Mouse (Mus musculus): ENCODE data around the gene Defb21.

Gene Defb21

DNA sequence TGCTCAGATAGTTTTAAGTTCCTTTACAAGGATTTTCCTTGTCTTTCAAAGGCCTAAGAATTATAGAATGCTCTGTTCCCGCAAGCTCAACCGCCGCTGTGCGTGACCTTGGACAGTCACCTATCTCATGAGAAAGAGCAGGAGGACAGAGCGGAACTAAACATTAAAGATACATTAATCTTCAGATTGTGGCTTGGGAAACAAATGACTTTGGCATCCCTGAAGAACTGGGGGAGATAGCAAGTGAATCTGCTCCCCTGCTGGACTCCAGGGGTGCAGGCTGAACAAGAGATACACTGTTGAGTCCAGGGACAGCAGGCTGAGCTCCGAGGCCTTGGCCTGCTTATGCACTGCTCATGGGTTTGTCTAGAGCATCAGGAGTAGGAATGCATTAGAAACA lies 27.5 kb downstream of the Defb21 start:
- in situ Hi-C loops (cut with MboI; ENCODE audit: low pct_unique_long_range_greater_than_20kb in 1 of 2, low sequenced_read_pairs in 2 of 2, unreplicated experiment in 1 of 2): no loop called here

DNA sequence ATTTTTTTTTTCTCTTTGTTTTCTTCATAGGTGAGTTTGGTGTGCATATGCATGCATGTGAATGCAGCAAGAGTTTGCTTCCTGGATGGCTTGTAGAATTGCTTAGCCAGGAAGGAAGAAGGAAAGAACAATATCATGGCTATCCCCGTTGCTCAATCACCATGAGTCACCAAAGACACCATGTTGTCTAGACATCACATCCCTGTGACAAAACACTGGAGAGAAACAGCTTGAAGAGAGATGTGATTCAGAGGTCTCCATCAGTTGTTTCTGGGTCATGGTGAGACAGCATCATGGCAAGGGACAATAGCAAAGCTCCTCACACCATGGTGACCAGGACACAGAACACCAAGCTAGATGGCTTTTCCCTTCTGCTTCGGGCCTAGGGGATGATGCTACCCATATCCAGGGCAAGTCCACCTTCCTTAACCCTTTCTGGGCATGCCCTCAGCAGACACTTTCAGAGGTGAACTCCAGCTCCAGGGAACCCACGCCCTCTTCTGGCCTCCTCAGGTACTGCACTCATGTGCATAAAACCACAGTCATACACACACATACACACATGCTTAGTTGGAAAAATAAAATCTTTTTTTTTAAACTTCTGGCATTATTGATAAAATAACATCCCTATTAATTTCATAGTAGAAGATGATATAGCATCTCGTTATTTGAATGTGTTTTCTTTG lies 28.9 kb downstream of the Defb21 start:
- in situ Hi-C loops (cut with MboI; ENCODE audit: low pct_unique_long_range_greater_than_20kb in 1 of 2, low sequenced_read_pairs in 2 of 2, unreplicated experiment in 1 of 2): no loop called here

DNA sequence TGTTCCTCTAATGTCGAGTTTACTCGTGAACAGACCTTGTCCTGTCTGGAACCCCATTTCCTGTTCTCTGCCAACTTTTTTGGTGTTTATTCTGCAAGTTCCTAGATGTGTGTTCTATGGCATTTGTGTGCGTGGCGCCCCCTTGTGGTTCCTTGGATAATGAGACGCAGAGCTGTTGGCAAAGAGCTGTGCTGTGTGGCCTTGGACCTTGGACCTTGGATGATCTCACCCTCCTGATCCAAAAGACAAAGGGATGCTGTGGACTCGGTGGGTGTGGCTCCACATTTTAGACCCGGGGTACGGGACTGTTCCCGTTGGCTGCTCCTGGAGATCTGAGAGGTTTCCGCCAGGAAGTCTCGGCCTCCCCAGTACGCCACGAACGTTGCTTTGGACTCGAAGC lies 31.5 kb downstream of the Defb21 start, which contains the start of gene Defb36:
Gene Defb36, plus strand, starts transcription at position 271 of the 400 bp plus-strand sequence.
- in situ Hi-C loops (cut with MboI; ENCODE audit: low pct_unique_long_range_greater_than_20kb in 1 of 2, low sequenced_read_pairs in 2 of 2, unreplicated experiment in 1 of 2): no loop called here

DNA sequence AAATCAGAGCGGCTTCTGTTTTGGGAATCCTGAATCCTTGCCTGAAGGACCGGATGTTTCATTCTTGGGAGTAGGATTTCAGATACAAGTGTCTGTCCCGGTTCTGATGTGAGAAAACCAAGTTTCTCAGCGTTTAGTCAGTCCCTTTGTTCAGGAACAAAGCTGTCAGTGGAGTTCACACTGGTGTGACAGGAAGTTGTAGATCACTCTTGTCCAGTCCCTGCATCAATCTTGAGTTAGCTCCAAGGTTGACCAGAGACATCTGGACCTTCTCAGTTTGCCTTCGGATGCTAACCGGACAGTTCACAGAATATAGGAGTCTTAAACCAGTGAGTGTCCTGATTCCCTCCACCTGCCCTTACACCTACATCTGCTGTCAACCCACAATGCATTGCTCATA lies 35.2 kb downstream of the Defb21 start:
- in situ Hi-C loops (cut with MboI; ENCODE audit: low pct_unique_long_range_greater_than_20kb in 1 of 2, low sequenced_read_pairs in 2 of 2, unreplicated experiment in 1 of 2): no loop called here

DNA sequence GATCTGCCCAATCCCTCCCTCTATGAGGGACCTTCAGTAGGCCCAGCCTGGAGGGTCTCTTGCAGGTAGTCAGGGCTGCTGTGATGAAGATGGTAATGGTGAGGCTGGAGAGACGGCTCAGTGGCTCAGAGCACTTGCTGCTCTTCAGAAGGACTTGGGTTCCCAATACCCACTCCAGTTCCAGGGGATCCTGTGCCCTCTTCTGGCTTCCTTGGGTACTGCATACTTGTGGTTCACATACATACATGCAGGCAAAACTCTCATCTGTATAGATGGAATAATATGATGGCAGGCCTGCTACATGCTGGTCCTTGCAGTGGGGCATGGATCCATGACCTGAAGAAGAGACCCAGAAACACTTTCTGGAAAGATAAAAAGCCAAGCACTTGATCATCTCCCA lies 36.2 kb downstream of the Defb21 start:
- in situ Hi-C loops (cut with MboI; ENCODE audit: low pct_unique_long_range_greater_than_20kb in 1 of 2, low sequenced_read_pairs in 2 of 2, unreplicated experiment in 1 of 2): no loop called here

DNA sequence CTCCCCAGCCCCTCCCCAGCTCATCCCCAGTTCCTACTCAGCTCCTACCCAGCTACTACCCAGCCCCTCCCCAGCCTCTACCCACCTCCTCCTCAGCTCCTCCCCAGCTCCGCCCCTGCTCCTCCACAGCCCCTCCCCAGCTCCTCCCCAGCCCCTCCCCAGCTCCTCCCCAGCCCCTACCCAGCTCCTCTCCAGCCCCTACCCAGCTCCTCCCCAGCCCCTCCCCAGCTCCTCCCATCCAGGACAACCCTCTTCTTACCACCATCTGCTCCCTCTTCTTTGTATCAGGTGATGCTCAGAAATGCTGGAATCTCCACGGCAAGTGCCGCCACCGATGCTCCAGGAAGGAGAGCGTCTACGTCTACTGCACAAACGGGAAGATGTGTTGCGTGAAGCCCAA lies 39.6 kb downstream of the Defb21 start:
- in situ Hi-C loops (cut with MboI; ENCODE audit: low pct_unique_long_range_greater_than_20kb in 1 of 2, low sequenced_read_pairs in 2 of 2, unreplicated experiment in 1 of 2): loop anchor here in 1 of 2 experiments (5.0 kb wide), 1 partner anchor 220 kb away; the partner anchor contains the start of gene Bcl2l1

DNA sequence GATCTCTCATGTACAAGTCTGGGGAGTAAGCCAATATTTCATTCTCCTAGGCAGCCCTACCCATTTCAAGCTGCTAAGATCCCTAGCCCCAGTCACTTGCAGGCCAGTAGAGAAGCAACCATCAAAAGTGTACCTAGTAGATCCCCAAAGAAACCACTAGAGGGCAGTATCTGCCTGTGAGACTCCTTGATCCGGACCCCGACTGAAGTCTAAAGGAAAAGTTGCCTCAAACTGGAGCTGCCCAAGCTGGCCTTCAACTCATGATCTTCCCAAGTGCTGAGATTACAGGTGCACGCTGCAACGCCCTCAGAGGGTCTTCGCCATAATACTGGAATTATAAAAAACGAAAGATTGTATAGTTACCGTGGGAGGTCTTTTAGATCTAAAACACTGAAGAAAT lies 43.0 kb downstream of the Defb21 start:
- in situ Hi-C loops (cut with MboI; ENCODE audit: low pct_unique_long_range_greater_than_20kb in 1 of 2, low sequenced_read_pairs in 2 of 2, unreplicated experiment in 1 of 2): loop anchor here in 1 of 2 experiments (5.0 kb wide), 1 partner anchor 42 kb away; no protein-coding TSS in a partner anchor

DNA sequence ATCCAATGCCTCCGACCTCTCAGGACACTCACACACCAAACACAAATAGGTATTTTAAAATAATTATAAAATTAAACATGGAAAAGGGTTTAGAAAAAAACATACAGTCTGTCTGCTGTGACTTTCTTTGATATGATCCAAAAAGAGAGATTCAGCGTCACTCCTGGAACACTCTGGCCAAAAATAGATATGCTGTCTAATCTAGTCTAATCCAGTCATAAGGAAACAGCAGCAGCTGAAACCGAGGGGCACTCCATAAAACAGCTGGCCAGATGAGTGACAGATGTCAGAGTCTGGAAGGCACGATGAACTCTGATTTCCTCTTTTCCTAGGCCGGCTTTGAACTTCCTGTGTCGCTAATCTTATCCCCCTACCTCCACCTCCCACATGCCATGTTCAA lies 43.9 kb downstream of the Defb21 start:
- in situ Hi-C loops (cut with MboI; ENCODE audit: low pct_unique_long_range_greater_than_20kb in 1 of 2, low sequenced_read_pairs in 2 of 2, unreplicated experiment in 1 of 2): loop anchor here in 1 of 2 experiments (5.0 kb wide), 1 partner anchor 41 kb away; no protein-coding TSS in a partner anchor

DNA sequence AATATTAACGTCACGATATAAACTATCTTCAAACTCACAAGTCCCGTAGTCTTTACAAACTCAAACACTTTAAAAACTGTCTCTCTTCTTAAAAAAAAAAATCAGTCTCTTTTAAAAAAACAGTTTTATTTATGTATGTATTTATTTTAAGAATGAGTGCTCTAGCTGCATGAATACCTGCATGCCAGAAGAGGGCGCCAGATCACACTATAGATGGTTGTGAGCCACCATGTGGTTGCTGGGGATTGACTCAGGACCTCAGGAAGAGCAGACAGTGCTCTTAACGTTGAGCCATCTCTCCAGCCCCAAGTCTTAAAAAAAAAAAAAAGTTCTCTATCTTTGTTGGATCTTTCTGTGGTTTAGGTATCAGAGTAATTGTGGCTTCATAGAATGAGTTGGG lies 44.8 kb downstream of the Defb21 start:
- in situ Hi-C loops (cut with MboI; ENCODE audit: low pct_unique_long_range_greater_than_20kb in 1 of 2, low sequenced_read_pairs in 2 of 2, unreplicated experiment in 1 of 2): loop anchor here in 1 of 2 experiments (5.0 kb wide), 1 partner anchor 40 kb away; no protein-coding TSS in a partner anchor

DNA sequence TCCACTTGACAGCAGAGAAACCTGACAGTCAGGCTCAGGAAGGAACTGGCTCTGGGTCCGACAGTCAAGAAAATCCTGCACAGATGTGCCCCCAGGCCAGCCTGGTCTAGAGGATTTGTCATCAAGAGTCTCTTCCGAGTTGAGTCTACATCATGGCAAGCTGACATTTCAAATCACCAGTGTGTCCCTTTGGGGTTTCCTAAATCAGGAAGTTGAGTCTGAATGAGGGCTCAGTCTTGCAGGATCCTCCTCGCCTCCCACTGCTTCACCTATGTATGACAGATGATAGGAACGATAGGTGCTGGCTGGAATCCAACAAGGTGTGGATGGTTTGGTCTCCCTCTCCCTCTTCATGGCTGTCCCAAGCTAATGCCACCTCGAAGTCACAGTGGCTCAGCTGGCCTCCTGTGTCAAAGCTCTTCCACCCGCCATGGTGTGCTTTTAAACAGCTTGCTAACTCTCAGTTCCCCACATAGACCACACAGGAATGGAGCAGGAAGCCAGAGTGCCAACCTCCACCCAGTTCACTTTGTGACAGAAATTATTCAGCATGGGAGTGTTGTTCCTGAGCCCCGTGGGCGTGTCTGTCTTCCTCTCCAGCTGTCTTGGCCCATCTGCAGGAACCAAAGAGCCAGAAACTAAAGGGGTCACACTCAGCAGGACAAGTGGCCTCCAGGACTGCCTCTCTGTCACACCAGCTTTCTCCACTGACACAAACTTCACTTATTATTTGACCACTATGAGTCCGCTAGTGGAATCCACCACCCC lies 48.0 kb downstream of the Defb21 start:
- in situ Hi-C loops (cut with MboI; ENCODE audit: low pct_unique_long_range_greater_than_20kb in 1 of 2, low sequenced_read_pairs in 2 of 2, unreplicated experiment in 1 of 2): no loop called here

DNA sequence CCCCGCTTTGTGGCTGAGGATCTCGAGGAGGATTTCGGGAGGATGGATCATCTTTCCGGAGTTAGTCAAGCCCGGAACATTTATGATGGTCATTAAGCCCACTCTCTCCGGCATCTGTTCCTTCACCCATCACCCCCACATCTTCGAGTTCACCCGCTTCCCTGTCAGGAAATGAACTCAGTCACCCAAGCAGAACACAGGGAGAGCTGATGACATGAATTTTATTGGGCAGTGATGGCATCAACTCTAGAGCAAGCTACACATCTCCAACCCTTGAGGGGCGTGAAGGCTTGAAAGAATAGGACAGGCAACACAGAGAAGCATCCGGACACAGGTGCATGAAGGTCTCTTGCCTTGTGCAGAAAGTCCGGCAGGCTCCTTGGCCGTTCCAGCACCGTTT lies 49.6 kb downstream of the Defb21 start:
- in situ Hi-C loops (cut with MboI; ENCODE audit: low pct_unique_long_range_greater_than_20kb in 1 of 2, low sequenced_read_pairs in 2 of 2, unreplicated experiment in 1 of 2): no loop called here

DNA sequence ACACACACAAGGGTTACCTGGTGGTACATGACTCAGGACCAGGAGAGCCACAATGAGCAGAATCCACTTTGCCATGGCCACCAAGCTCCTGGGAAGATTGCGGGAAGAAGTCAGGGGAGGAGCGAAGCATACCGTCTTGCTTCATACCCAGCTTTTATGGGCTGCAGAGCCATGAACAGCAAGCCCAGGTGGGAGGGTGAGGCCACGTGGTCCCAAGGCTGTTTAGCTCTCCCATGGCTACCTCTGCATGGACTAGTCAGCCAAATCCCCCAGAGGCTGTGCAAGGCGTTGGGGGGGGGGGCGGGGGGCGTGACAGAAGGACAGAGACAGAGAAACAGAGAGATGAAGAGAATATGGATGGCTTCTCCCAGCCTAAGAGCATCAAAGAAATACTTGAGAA lies 50.4 kb downstream of the Defb21 start, which contains the start of gene Defb25:
Gene Defb25, minus strand, starts transcription at position 101 of the 400 bp plus-strand sequence.
- in situ Hi-C loops (cut with MboI; ENCODE audit: low pct_unique_long_range_greater_than_20kb in 1 of 2, low sequenced_read_pairs in 2 of 2, unreplicated experiment in 1 of 2): no loop called here
